Mouse (Mus musculus): ENCODE data around the gene Pcgf1.

Pcgf1 gene

GRCm38 (mm10) chr6:83103130-83103650, 25.5 kb downstream of the Pcgf1 start:
- no peak for DNase-seq

GRCm38 (mm10) chr6:83104158-83104557, 26.5 kb downstream of the Pcgf1 start:
- DNase-seq = no peak

- DNase-seq = peak; percentile 66
These were observed 30.1 kb downstream of the Pcgf1 start for GRCm38 (mm10) chr6:83107566-83108400.

GRCm38 (mm10) chr6:83108762-83109668, 31.3 kb downstream of the Pcgf1 start, which contains the start of gene Mrpl53:
Gene Mrpl53, plus strand, starts transcription at chr6:83109040.
- DNase-seq = peak; percentile 76

GRCm38 (mm10) chr6:83111510-83112136, 34.0 kb downstream of the Pcgf1 start:
- DNase-seq = no peak

GRCm38 (mm10) chr6:83115011-83115671, 37.5 kb downstream of the Pcgf1 start, which contains the start of gene Mogs:
Gene Mogs, plus strand, starts transcription at chr6:83115496.
- peak; percentile 88 for DNase-seq

GRCm38 (mm10) chr6:83115682-83116372, 38.2 kb downstream of the Pcgf1 start:
- DNase-seq = no peak

- DNase-seq = no peak
These were observed 38.9 kb downstream of the Pcgf1 start for GRCm38 (mm10) chr6:83116373-83117164.

- no peak for DNase-seq
These were observed 39.4 kb downstream of the Pcgf1 start for GRCm38 (mm10) chr6:83117165-83117438.

- DNase-seq = no peak
These were observed 39.9 kb downstream of the Pcgf1 start for GRCm38 (mm10) chr6:83117616-83118015.

GRCm38 (mm10) chr6:83118369-83118768, 40.7 kb downstream of the Pcgf1 start:
- no peak for DNase-seq

GRCm38 (mm10) chr6:83118825-83119733, 41.4 kb downstream of the Pcgf1 start:
- DNase-seq = no peak

GRCm38 (mm10) chr6:83119734-83120051, 42.0 kb downstream of the Pcgf1 start:
- DNase-seq = no peak

- DNase-seq = peak; percentile 94
These were observed 43.5 kb downstream of the Pcgf1 start, which contains the start of gene Wbp1 for GRCm38 (mm10) chr6:83120930-83121862. Gene Wbp1, minus strand, starts transcription at chr6:83121559.

- peak; percentile 65 for DNase-seq
These were observed 44.4 kb downstream of the Pcgf1 start for GRCm38 (mm10) chr6:83121863-83122710.

- DNase-seq = no peak
These were observed 45.3 kb downstream of the Pcgf1 start for GRCm38 (mm10) chr6:83122961-83123360.

- peak; percentile 84 for DNase-seq
These were observed 47.2 kb downstream of the Pcgf1 start for GRCm38 (mm10) chr6:83124851-83125312.

- DNase-seq = no peak
These were observed 47.7 kb downstream of the Pcgf1 start, which contains the start of gene Ino80b for GRCm38 (mm10) chr6:83125331-83125730. Gene Ino80b, minus strand, starts transcription at chr6:83125431.

Data from cerebellum, adult 11 months (tissue).